Mouse (Mus musculus) midbrain, postnatal 0 days (tissue): ENCODE data around the gene Ptprj. TPM values are rescaled to one million over a fixed set of nuclear protein-coding genes. Genes with fewer than 3 reads are reported as not detected.
"Not testable (repeated sequence)": the region's sequence is repeated elsewhere in the genome, so short reads cannot be mapped to it uniquely, and the experiment has no call there.

Experiments
- ATAC-seq: fragments of 200-750 bp; cut with Nextera tagmentation; 2 replicates; pipeline ENCODE4 v1.8.0; 2017; ENCODE audit warnings: moderate number of reproducible peaks, mild to moderate bottlenecking, moderate TSS enrichment, moderate library complexity; ENCODE audit not compliant: low FRiP score
- DNase-seq: peaks from one replicate; pipeline ENCODE4 v3.0.0-alpha.2; 2015; ENCODE audit warnings: low spot score
- H3K27ac ChIP-seq: fragments of 300-500 bp; sonication (generic); 2 replicates; pipeline ENCODE4 v1.5.1; 2014; ENCODE audit warnings: low read depth, mild to moderate bottlenecking, low read length, mixed read lengths
- H3K27me3 ChIP-seq: fragments of 300-500 bp; sonication (generic); 2 replicates; pipeline ENCODE4 v1.6.1; 2014; ENCODE audit warnings: low read length, control low read depth, mixed read lengths; ENCODE audit not compliant: insufficient read depth
- H3K36me3 ChIP-seq: fragments of 300-500 bp; sonication (generic); 2 replicates; pipeline ENCODE4 v1.6.1; 2014; ENCODE audit warnings: low read length, control low read depth, mixed read lengths; ENCODE audit not compliant: insufficient read depth
- H3K4me1 ChIP-seq: fragments of 300-500 bp; sonication (generic); 2 replicates; pipeline ENCODE4 v1.6.1; 2014; ENCODE audit warnings: mild to moderate bottlenecking, control low read depth, antibody characterized with exemption, low read length, mixed read lengths; ENCODE audit not compliant: insufficient read depth
- H3K4me2 ChIP-seq: fragments of 300-500 bp; sonication (generic); 2 replicates; pipeline ENCODE4 v1.6.1; 2014; ENCODE audit warnings: low read depth, mild to moderate bottlenecking, low read length, mixed read lengths; ENCODE audit not compliant: poor library complexity, severe bottlenecking
- H3K4me3 ChIP-seq: fragments of 300-500 bp; sonication (generic); 2 replicates; pipeline ENCODE4 v1.5.1; 2014; ENCODE audit warnings: low read depth, mild to moderate bottlenecking, low read length, moderate library complexity
- H3K9ac ChIP-seq: fragments of 300-500 bp; sonication (generic); replicated peaks from 2 replicates; pipeline ENCODE4 v1.6.1; 2014; ENCODE audit warnings: mild to moderate bottlenecking, low read length, moderate library complexity, mixed read lengths; ENCODE audit not compliant: poor library complexity, severe bottlenecking
- H3K9me3 ChIP-seq: fragments of 300-500 bp; sonication (generic); 2 replicates; pipeline ENCODE4 v1.6.1; 2016; ENCODE audit warnings: low read length, control low read depth
- WGBS: fragments of 180-500 bp; shearing (Covaris S2); extraction: QIAGEN DNeasy Blood & Tissue Kit; methylation state at CpG from one replicate; pipeline ENCODE4 v1.1.7; 2014; 5-methylcytosine and 5-hydroxymethylcytosine counted together
- polyA plus RNA-seq: library from polyadenylated mRNA; unstranded; fragments of >200 nt; fragmentation: Nextera tagmentation; extraction: Ambion mirVana; gene quantifications from 2 replicates; pipeline ENCODE4 v1.2.1, GENCODE M21; 2015
- total RNA-seq: library from RNA; depleted of rRNA; stranded (reverse); fragments of >200 nt; gene quantifications from 2 replicates; pipeline ENCODE4 v1.2.3, GENCODE M21; 2014; rRNA removed

Gene Ptprj
- total and polyA plus RNA-seq, 2 experiments from 2014 or later = 4.3 to 36.6 TPM

- not testable (repeated sequence) for H3K9ac ChIP-seq, H3K36me3 ChIP-seq, H3K4me2 ChIP-seq, H3K27me3 ChIP-seq, DNase-seq, H3K4me3 ChIP-seq, H3K4me1 ChIP-seq, ATAC-seq, H3K27ac ChIP-seq, H3K9me3 ChIP-seq
- WGBS = 80% methylated on average over 6 of the region's 6 CpGs
These were observed 158.2 kb downstream of the Ptprj start for GRCm38 (mm10) chr2:90422282-90422681.

GRCm38 (mm10) chr2:90414110-90414821, 166.2 kb downstream of the Ptprj start:
- not testable (repeated sequence) for H3K9ac ChIP-seq, H3K9me3 ChIP-seq, H3K4me3 ChIP-seq, H3K4me1 ChIP-seq, H3K36me3 ChIP-seq, H3K4me2 ChIP-seq, ATAC-seq, H3K27me3 ChIP-seq, H3K27ac ChIP-seq
- WGBS = 62% methylated on average over 4 of the region's 4 CpGs
- DNase-seq = peak; percentile 10

- H3K27ac ChIP-seq, H3K36me3 ChIP-seq, H3K9ac ChIP-seq, H3K4me2 ChIP-seq, H3K27me3 ChIP-seq, DNase-seq, H3K9me3 ChIP-seq, H3K4me1 ChIP-seq, ATAC-seq, H3K4me3 ChIP-seq: not testable (repeated sequence)
- WGBS = 77% methylated on average over 5 of the region's 7 CpGs
These were observed 181.8 kb downstream of the Ptprj start, which contains the start of gene Olfr1274-ps for GRCm38 (mm10) chr2:90398633-90399107. TSS of gene Olfr1274-ps (plus strand) at chr2:90398683.

Other genes starting within 250 kb of the Ptprj start
- not detected in 2 replicates for gene Olfr1274-ps, start 182.0 kb downstream of the Ptprj start, total RNA-seq
- gene Olfr1274-ps, start 182.0 kb downstream of the Ptprj start, polyA plus RNA-seq = not detected in 2 replicates
- gene Nup160, start 96.6 kb upstream of the Ptprj start, total RNA-seq = 16.2 and 20.9 TPM in 2 replicates
- gene Nup160, start 96.6 kb upstream of the Ptprj start, polyA plus RNA-seq = 10.7 and 11.2 TPM in 2 replicates
- gene Fnbp4, start 164.7 kb upstream of the Ptprj start, total RNA-seq = 71.0 and 82.1 TPM in 2 replicates
- 50.4 and 60.3 TPM in 2 replicates for gene Fnbp4, start 164.7 kb upstream of the Ptprj start, polyA plus RNA-seq
- 0.24 and 1.1 TPM in 2 replicates for gene Agbl2, start 202.1 kb upstream of the Ptprj start, total RNA-seq
- 0.34 and 0.39 TPM in 2 replicates for gene Agbl2, start 202.1 kb upstream of the Ptprj start, polyA plus RNA-seq